Mouse (Mus musculus) cerebellum, postnatal 4 days (tissue): ENCODE data around the gene Ski.

Experiments used
- DNase-seq, 2 experiments: peaks; one replicate each; pipeline ENCODE4 v3.0.0; 2022; ENCODE audit warnings: low spot score in 2 of 2, mixed read lengths in 1 of 2

Gene Ski

DNA sequence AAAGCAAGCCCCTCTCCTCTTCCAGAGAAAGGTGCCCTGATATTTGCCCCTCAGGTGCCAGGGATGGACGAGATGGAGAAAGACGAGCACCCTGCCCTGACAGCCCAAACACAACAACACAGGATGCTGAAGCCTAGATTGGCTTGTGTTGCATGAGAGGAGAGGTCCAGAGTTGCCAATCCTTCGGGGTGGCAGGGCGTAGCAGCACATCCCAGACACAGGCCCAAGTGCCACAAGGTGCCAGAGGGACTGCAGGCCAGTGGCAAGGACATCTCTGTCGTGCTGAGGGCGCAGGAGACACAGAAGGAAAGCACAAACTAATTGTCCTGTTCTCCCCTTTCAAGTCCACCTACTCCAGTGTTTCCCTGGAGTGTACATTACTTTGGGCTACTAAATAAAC is 8.2 kb downstream of the Ski start:
- no peak for DNase-seq

DNA sequence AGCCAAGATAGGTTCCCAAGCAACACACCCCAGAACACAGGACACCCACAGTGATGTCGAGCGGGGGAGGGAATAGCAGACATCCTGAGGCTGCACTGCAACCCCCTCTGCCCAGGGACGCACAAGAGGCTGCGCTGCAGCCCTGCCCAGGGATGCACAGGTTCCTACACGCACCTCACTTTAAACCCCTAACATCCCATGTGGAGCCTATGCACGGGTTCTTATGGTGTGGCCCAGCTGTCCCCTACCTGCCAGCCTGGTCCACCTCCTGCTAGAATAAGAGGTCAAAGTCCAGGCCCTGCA is 8.7 kb downstream of the Ski start:
- no peak for DNase-seq

DNA sequence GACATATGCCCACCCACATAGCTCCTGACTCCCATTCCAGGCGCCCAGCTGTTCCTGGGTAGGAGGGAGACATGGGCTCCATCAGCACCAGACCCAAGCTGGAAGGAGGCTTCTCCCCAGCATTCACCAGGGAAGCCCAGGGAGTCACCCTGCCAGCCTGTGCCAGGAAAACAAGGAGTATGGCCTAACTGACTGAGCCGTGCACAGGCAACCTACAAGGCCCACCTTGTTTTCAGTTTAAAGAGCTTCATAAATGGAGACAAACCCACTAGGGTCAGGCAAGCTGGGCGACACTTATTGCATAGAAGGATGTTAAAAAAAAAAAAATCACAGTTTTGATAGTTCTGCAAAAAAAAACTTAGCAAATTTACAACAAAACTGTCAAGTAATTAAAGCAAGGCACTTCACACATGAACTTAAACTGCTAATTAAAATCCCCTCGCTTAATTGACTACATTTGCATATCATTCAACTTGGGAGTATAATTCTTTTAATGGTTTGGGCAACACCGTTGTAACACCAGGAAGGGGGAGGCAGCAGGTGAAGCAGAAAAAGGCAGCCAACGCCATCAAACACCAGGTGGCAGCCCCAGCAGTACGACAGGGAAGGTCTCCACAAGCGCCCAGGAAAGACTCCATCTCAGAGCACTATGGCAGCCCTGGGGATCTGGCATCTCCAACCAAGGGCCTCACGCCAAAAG is 9.2 kb downstream of the Ski start:
- peak in 1 of 2 experiments; percentile 37 for DNase-seq

DNA sequence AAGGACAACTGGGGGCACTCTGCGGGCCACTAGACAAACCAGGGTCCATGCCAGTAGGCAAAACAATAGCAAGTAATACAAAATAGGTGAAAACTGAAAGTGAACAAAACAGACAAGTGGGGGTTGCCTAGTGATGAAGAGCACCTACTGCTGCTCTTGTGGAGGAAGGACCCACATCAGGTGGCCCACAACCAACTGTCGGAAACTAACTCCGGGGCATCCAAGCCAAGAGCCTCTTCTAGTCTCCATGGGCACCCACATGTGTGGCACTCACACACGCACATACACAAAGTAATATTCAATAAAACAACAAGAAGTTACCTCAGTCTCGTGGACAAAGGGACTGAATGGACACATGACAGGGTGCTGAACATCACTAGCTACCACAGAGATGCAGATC is 12.9 kb downstream of the Ski start:
- DNase-seq: no peak

DNA sequence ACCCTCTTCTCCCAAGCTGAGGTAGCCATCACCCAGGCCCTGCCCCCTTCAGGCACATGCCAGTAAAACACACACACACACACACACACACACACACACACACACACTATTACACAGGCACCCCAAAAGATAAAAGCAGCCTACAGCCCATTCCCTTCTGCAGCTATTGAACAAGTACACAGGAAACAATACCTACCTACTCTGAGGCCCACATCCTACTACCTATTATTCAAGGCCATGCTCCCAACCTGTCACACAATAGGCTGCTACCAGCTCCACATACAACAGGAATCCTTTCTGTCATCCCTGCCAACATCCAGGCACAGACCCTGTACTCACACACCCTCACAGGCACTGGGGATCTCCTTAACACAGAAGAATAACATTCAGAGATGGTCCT is 13.3 kb downstream of the Ski start:
- no peak for DNase-seq

DNA sequence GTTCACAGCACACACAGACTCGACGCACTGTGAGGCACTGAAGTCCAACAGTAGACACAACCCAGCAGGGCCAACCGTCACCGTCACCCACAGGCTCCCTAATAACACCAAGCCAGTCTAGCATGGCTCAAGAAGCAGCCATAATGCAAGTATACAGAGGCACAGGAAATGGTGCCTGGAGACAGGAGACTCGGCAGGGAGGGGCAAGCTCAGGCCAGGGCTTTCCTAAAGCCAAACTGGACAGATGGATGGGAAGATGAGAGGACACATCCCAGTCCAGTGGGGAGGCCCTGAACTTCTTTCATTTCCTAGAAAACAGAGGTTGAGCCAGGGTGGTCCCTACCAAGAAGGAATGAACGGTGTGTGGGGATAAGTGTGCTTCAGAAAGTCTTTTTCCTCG is 13.8 kb downstream of the Ski start:
- no peak for DNase-seq

DNA sequence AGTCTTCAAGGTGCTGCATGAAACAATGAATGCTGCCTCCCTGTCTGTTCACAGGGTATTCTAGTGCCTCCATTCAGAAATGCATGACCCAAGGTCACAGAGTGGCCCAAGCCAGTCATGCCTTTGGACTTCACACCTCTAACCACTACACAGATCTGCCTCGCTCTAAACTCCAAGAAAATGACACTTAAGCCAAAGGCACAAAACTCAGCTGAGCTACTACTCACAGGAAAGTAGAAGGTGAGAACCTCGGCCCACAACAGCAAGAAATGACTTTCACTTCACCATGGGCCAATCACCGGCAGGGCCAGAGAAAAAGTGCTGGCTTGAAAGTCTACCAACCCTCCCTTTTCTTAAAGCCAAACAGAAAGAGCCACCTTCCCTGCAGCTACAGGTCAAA is 14.6 kb downstream of the Ski start:
- DNase-seq: no peak

DNA sequence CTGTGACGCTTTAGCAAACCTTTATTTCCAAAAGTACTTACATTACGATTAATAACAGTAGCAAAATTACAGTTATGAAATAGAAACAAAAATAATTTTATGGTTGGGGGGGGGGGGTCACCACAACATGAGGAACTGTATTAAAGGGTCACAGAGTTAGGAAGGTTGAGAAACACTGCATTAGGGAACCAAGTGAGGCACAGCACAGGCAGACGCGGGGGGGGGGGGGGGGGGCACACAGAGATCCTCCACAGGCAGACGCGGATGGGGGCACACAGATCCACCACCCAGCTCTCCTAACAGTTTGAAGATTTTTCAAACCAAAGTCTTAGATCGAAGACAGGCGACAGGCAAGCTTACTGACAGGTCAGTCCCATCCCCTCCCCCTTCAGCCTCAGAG is 15.9 kb downstream of the Ski start:
- no peak for DNase-seq

DNA sequence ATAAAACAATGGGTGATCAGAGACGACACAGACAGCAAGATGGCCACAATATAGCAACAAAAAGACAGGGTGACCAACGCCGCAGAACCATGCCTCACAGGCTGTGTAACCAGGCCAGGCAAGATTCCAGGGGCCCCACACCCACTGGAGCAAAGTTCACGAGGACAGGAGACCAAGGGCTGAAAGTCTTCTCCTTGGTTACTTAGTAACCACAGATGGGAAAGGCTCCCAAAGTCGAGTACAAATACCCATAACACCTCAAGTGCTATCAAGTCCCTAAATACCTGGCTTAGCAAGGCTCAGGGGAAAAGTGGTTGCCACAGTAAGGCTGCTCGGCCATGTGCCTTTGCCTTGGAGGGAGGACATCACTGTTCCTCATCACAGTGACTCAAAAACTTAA is 16.5 kb downstream of the Ski start:
- no peak for DNase-seq

DNA sequence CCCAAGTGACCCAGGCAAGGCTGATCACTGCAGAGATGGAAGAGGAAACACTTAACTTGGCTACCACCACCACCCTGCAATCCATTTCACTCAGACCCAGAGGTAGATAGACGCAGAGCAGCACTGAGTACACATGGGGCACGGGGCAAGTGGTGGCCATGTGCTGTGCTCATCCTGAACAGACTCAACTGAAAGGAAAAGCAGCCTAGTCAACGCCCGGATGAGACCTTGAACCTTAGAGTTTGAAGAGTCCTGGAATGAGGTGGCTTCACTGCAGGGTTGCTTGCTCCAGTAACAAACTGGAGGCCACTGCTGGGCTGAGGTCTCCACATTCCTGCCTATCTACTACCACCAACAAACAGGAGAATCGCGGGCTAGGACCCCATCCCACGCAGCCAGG is 20.6 kb downstream of the Ski start:
- no peak for DNase-seq

DNA sequence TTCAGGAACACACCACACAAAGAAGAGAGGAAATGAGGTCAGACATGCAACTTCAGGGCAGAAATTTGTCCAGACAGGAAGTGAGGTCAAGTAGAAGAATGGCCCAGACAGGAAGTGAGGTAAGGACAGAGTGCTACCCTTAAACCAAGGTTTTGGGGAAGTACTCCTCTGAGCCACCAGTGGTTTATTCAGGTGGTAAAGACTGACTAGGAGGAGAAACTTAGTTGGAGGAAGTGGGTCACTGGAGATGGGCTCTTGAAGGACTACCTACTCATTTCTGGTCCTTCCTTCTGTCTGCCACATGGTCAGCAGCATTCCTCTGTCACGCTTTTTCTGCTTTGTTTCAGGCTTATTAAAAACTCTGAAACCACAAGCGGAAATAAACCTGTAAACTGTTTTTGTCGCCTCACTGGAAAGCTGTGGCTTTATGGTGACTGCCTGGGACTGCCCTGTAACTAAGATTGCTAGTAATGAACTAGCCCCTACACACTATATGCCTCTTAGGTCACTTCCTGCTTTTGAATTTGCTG is 21.5 kb downstream of the Ski start:
- DNase-seq: no peak

DNA sequence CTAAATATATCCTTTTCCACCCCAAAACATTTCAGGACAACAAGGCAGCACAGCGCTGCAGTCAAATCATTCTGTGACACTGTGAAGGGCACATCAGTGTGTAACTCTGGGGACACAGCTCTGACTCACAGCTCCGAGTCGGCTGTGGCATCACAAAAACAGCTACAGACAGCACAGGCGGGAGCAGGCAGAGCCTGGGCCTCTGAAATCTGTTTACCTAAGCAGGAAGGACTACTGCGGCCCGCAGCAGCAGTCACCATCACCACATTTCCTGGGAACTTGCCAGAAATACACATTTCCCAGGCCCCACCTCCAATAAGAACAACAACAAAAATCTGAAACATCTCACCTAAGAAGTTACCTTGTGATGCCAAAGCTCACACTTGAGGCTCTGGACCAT is 24.7 kb downstream of the Ski start:
- no peak for DNase-seq

DNA sequence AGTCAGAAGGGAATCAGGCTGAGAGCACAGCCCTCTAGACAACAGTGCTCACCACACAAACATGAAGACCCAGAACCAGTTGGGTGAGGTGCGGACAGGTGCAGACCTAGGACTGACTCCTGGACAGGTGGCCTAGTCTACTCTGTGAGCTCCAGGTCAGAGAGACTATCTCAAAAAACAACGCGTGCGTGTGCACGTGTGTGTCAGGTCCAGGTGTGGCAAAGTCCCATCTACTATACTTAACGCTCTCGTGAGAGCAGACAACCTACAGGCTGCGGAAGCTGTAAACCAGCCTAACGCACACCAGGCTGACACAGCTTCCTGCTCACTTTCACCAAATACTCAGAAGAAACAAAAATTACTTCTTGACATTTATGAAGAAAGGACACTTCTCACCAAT is 27.2 kb downstream of the Ski start:
- no peak for DNase-seq

DNA sequence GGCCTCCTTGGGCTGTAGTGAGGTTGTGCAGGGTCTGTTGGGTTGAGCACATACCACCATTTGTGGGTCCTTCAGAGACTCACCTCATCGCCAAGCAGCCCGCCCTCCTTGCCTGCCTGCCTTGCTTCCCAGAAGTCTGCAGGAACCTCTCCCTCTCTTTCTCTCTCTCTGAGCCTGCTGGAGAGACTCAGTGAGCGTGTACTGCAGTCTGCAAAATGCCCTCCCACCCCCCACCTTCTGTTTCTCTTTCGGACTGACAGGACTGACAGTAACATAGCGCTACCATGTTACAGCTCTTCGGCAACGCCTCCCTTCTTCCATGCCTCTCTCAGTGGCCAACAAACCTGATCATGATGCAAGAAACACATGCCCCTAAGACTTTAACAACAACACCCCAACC is 32.1 kb downstream of the Ski start:
- no peak for DNase-seq

DNA sequence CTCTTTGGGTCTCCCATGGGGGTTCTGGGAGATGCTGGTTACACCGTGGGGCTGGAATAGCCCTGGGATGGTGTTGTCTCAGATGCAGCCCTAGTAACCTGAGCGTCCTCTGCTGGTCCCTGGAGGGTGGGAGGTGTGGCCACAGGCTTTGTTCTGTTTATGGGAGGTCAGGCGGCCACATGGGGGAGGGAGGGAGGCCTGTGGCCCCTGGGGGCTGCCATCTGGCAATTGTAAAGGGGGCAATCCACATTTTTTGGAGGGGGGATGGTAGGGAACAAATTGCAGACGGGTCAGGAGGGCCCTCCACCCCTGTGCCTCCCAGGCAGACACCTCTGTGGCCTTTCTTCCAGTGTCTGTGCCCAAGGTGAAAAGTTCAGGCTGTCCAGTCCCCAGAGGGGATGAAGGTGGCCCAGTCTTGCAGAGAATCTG is 32.7 kb downstream of the Ski start:
- no peak for DNase-seq

DNA sequence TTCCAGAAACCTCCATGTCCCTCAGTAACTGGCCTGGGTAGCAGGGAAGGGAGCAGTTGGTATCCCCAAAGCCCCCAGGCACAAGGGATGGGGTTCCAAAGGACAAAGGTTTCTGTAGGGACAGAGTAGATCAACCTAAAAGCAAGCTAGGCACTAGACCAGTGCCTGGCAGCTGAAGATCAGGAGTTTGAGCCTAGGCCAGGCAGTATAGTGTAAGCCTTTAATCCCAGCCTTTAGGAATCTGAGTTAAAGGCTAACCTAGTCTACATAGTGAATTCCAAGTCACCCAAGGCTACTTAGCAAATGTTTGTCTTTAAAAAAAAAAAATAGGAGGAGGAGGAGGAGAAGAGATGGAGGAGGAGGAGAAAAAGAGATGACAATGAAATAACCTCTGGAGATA is 33.6 kb downstream of the Ski start:
- DNase-seq: no peak

DNA sequence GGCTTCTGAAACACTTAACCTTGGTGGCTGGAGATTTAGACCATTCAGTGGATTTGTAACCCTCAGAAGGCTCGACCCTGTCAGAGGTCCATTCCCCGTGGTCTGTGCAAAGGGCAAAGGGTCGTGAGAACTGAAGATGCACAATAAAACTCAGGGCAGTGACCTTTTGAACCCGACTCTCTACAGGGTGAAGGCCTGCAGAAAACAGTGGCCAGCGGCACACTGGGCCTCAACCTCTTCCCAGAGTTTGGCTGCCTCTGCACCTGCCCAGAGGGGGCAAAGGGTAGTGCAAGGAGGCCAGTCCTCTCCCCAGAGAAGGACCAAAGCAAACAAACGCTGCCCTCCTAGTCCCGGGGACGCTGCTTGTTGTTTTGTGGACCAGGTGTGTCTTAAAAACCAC is 34.1 kb downstream of the Ski start:
- no peak for DNase-seq

DNA sequence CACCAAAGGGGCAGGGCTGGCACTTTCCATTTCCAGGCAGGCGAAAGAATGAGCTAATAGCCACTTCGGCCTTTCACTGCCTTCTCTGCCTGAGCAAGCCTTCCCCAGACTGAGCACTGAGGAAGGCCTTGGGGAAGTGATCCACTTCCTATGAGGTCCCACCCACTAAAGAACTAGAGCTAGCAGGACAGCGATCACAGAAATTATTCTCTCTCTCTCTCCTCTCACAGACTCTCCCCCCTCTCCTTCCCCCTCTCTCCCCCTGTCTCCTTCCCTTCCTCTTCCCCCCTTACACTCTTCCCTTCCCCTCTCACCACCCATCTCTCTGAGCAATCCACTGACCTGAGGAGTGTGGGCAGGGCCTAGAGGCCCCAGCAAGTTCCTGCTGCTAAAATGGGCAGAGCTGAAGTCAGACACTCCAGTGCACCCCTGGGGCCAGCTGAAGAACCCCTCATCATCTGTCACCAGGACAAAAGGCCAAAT is 35.2 kb downstream of the Ski start:
- DNase-seq: no peak

DNA sequence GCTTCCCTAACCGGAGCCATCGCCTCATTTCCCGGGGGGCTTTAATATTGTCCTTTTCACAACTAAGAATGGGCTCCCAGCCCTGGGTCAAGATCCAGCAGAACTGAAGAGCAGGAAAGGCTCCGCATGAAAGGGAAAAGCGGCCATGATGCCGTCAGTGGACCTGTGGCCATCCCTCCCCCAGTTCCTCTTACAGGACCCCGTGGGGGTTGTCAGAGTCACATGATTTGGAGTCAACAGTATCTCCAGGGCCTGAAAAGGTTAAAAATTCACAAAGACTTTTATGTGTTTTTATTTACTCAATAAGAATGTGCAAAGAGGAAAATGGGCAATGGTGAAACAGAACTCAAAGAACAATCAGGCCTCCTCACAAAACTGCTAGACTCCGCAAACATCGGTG is 36.5 kb downstream of the Ski start:
- DNase-seq: no peak

DNA sequence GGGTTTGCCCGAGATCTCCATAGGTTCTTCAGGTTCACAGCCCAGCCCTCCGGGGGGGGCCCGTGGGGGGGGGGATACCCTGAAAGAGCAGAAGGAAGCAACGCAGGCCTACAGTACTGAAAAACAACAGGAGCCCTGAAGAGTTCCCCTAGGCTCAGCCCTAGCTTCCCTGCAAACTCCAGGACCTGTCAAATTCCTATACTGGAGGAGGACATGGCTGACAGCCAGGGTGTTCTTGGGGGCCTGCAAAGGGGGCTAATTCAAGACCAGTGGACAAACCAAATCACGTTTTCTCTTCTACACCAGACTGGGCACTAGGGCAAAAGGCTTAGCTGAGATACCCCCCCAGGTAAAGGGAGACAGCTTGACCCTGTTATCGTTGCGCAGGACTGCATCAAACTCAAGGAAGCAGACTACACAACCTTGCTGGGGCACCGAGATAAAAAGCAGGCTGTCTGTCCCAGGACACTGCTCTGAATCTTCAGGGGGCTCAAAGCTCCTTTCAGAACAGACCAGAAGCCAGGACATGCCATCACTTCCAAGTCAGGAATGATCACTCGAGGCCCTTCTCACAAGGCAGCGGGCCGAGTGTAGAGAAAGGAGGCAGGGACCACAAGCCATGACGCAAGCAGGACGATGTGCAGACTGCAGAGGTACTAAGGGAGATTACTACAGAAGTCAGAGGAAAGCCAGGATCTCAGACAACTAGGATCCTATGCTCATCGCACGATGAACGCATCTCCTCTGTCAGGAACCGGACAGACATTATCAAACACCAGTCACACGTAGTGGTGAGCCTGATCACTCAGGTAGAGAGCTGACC is 37.9 kb downstream of the Ski start:
- no peak for DNase-seq

DNA sequence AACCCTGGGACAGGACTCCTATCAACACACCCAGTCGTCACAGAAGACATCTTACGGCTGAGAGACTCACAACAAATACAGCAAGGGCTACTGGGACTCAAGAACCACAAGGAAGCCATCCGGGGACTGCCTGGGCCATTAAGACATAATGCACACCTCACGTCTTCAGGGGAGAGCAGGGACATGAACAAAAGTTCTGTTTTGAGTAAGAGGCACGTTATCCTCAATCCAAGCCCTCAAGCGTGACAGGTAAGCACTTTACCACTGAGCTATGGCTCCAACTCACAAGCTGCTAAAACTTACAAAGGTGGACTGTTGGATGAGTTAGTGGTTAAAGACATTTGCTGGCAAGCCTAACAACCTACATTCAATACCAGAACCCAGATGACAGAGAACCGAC is 39.2 kb downstream of the Ski start:
- no peak for DNase-seq

DNA sequence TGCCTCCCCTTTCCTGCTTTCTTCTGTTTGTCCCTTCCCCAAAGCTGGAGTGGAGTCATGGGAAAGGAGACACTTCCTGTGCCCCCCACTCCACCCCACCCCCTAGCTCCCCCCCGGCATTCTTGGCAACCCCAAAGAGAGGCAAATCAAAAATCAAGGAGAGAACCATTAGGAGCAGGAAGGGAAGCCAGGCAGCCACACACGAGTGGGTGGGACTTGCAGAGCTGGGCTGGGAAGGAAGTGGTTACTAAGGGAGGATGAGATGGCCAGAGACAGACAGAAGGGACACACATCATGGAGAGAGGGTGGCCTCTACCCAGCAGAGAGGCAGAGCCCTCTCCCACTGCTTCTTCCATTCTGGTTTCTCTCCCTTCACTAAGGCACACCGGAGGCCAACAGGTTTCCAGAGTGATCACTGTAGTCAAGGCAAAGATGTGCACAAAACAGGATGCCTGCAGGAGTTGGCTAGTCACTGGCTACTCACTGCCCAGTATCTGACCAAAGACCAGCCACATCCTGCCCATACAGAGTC is 43.3 kb downstream of the Ski start:
- DNase-seq: no peak

DNA sequence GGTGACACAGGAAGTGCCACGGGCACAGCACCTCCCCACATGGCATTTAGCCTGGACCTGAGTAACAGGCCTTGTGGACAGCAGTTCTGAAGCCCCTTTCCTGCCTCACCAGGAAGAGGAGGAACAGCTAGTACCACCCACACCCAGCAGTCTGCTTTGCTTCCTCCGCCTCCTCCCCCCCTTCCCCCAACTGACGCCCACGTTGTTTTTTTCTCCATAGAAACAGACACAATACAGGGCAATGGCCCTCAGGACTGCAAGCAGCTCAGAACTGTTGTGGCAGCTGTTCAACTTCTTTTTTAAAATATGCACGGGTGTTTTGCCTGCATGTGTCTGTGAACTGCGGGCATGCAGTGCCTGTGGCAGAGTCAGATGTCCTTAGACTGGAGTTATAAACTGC is 44.1 kb downstream of the Ski start:
- no peak for DNase-seq
